Mouse (Mus musculus): ENCODE data around the gene Ephb2. TPM values are rescaled to one million over a fixed set of nuclear protein-coding genes. Genes with fewer than 3 reads are reported as not detected.
A peak's percentile ranks its signal among the peaks of the same experiment; 100 is the strongest.

Ephb2 gene
- total and polyA plus RNA-seq, 3 experiments: 0.08 TPM; not detected in 2

- no peak overlapping the region for H3K27ac ChIP-seq (ENCODE audit: insufficient read depth, low read depth)
- H3K79me2 ChIP-seq (replicated peaks; ENCODE audit: control insufficient read depth, extremely low read depth, insufficient read depth, poor library complexity, severe bottlenecking): no peaks in the 10 kb centered on the region
- H3K9ac ChIP-seq (ENCODE audit: insufficient read depth, low read depth): no peak overlapping the region
- DNase-seq (ENCODE audit: extremely low read depth): peak; percentile 95
- peak overlapping the region; percentile 14; the same call in 1 of the 2 replicates for H3K4me2 ChIP-seq (ENCODE audit: insufficient read depth, low read depth, poor library complexity, severe bottlenecking)
- no peak overlapping the region for H3K4me3 ChIP-seq (replicated peaks in 1 of 3; ENCODE audit: low read depth in 2 of 3, low read length in 2 of 3, poor library complexity in 1 of 3)
- H3K36me3 ChIP-seq (replicated peaks in 1 of 2; ENCODE audit: control insufficient read depth in 1 of 2, insufficient read depth in 1 of 2, low read length in 1 of 2): no peaks in the 10 kb centered on the region
- in situ Hi-C loops (cut with MboI; ENCODE audit: low pct_ligation_motif_present, low pct_unique_long_range_greater_than_20kb, low sequenced_read_pairs): no loop called here
- peaks cover 11% of the 10 kb centered on the region for H3K9me3 ChIP-seq (replicated peaks; ENCODE audit: low read length)
- peaks cover 18 to 59% of the 10 kb centered on the region in 2 experiments for H3K4me1 ChIP-seq (ENCODE audit: control insufficient read depth in 1 of 2, insufficient read depth in 2 of 2)
- no peaks in the 10 kb centered on the region for H3K27me3 ChIP-seq (replicated peaks)
- TF ChIP-seq ZC3H11A (IDR thresholded peaks at IDR 0.05; ENCODE audit: low read depth, low read length) (no peak), E2F4 (IDR thresholded peaks at IDR 0.05; ENCODE audit: insufficient replicate concordance, low read depth, low read length) (no peak), GABPA (IDR thresholded peaks at IDR 0.05; ENCODE audit: insufficient replicate concordance, low read depth, low read length) (no peak), POLR2AphosphoS2 (IDR thresholded peaks at IDR 0.05; ENCODE audit: low read depth, low read length) (no peak), SMC3 (IDR thresholded peaks at IDR 0.05; ENCODE audit: low read depth, low read length) (peak; percentile 13; the same call in 1 of the 2 replicates), CTCF (conservative IDR thresholded peaks at IDR 0.05 in 1 of 2, IDR thresholded peaks at IDR 0.05 in 1 of 2; ENCODE audit: low read depth in 2 of 2, low read length in 2 of 2) (no peak), BHLHE40 (IDR thresholded peaks at IDR 0.05; ENCODE audit: low read depth, low read length) (peak; percentile 77), TCF12 (IDR thresholded peaks at IDR 0.05; ENCODE audit: low read depth, low read length) (peak; percentile 99), MAFK (IDR thresholded peaks at IDR 0.05; ENCODE audit: insufficient replicate concordance, low read length) (peak; percentile 70; the same call in 1 of the 2 replicates), MXI1 (IDR thresholded peaks at IDR 0.05; ENCODE audit: low read depth, low read length) (peak; percentile 36; the same call in 1 of the 2 replicates), HCFC1 (IDR thresholded peaks at IDR 0.05; ENCODE audit: low read depth, low read length) (no peak; the same call in none of the 2 replicates), CHD2 (IDR thresholded peaks at IDR 0.05; ENCODE audit: low read length) (peak; percentile 74), USF1 (IDR thresholded peaks at IDR 0.05; ENCODE audit: low read depth, low read length) (no peak), MEF2A (IDR thresholded peaks at IDR 0.05; ENCODE audit: borderline replicate concordance, low read depth, low read length) (peak; percentile 86), MAX (IDR thresholded peaks at IDR 0.05; ENCODE audit: low read length) (peak; percentile 76), USF2 (conservative IDR thresholded peaks at IDR 0.05; ENCODE audit: low read depth, low read length) (no peak), ZNF384 (IDR thresholded peaks at IDR 0.05; ENCODE audit: low read depth, low read length) (no peak), TBP (conservative IDR thresholded peaks at IDR 0.05; ENCODE audit: low read depth, low read length) (0 out of 2 replicates have a peak, but pooled peaks have one; percentile 9), JUN (IDR thresholded peaks at IDR 0.05; ENCODE audit: insufficient read depth, low read depth, low read length) (peak; percentile 85), KAT2A (IDR thresholded peaks at IDR 0.05; ENCODE audit: insufficient replicate concordance, low read length) (no peak), ELF1 (IDR thresholded peaks at IDR 0.05; ENCODE audit: low read depth, low read length) (no peak), RCOR1 (conservative IDR thresholded peaks at IDR 0.05; ENCODE audit: low read depth, low read length) (peak; percentile 42), IRF4 (IDR thresholded peaks at IDR 0.05; ENCODE audit: low read depth, low read length) (peak; percentile 97), RAD21 (IDR thresholded peaks at IDR 0.05; ENCODE audit: low read depth, low read length) (no peak; the same call in 1 of the 2 replicates), NRF1 (IDR thresholded peaks at IDR 0.05; ENCODE audit: low read depth, low read length) (peak; percentile 67), MYC (IDR thresholded peaks at IDR 0.05; ENCODE audit: low read depth, low read length) (peak; percentile 57; the same call in 1 of the 2 replicates), UBTF (IDR thresholded peaks at IDR 0.05; ENCODE audit: low read depth, low read length) (0 out of 2 replicates have a peak, but pooled peaks have one; percentile 55), ZKSCAN1 (IDR thresholded peaks at IDR 0.05; ENCODE audit: borderline replicate concordance, low read depth, low read length) (no peak), EP300 (IDR thresholded peaks at IDR 0.05; ENCODE audit: low read length) (peak; percentile 97), SIN3A (IDR thresholded peaks at IDR 0.05; ENCODE audit: low read length) (peak; percentile 33; the same call in 1 of the 2 replicates), NELFE (IDR thresholded peaks at IDR 0.05; ENCODE audit: low read depth, low read length) (no peak), CHD1 (IDR thresholded peaks at IDR 0.05; ENCODE audit: low read depth, low read length) (no peak), PAX5 (IDR thresholded peaks at IDR 0.05; ENCODE audit: low read length) (no peak), ETS1 (conservative IDR thresholded peaks at IDR 0.05; ENCODE audit: low read depth, low read length) (peak; percentile 88), MAZ (IDR thresholded peaks at IDR 0.05; ENCODE audit: low read depth, low read length) (peak; percentile 75; the same call in 1 of the 2 replicates), JUND (conservative IDR thresholded peaks at IDR 0.05; ENCODE audit: low read depth, low read length) (peak; percentile 92), POLR2A (IDR thresholded peaks at IDR 0.05; ENCODE audit: low read depth, low read length) (no peak), ZMIZ1 (IDR thresholded peaks at IDR 0.05; ENCODE audit: low read depth, low read length) (no peak; the same call in 1 of the 2 replicates)
- dilution Hi-C loops (cut with MboI; ENCODE audit: extremely low pct_ligation_motif_present, extremely low pct_unique_long_range_greater_than_20kb, low sequenced_read_pairs): no loop called here
These were observed 121.3 kb downstream of the Ephb2 start for GRCm38 (mm10) chr4:136714530-136714929.
